Mouse (Mus musculus) heart, postnatal 0 days (tissue): ENCODE data around the gene Rnf227.

Source experiments
- CTCF ChIP-seq: IDR thresholded peaks from 2 replicates; pipeline ENCODE4 v1.5.1; 2016; ENCODE audit warnings: antibody characterized with exemption, control low read depth, low read depth
- EP300 ChIP-seq: IDR thresholded peaks from 2 replicates; pipeline ENCODE4 v1.6.1; 2016; ENCODE audit warnings: antibody characterized with exemption, low read depth

- TF ChIP-seq CTCF (no peak), EP300 (no peak)
Measured at GRCm38 (mm10) chr11:69367616-69368355, 27.5 kb downstream of the Rnf227 start.
